Mouse (Mus musculus): ENCODE measurements around the gene Cuta. TPM values are rescaled to one million over a fixed set of nuclear protein-coding genes. Genes with fewer than 3 reads are reported as not detected.

Cuta gene
- polyA plus RNA-seq, 1 experiment from 2014 or later, result 80.2 TPM

GRCm38 (mm10) chr17:26941841-26942570 is 2.6 kb upstream of the Cuta start:
- Histone ChIP-seq H3K27me3 (ENCODE audit: control insufficient read depth, insufficient read depth, low read depth, low read length) (no peaks in the 10 kb centered on the region), H3K4me2 (ENCODE audit: low read depth, low read length) (peak overlapping the region; percentile 58; the same call in 1 of the 2 replicates), H3K27ac (ENCODE audit: low read length) (peak overlapping the region; percentile 24; the same call in 1 of the 2 replicates), H3K4me3 (ENCODE audit: low read depth, low read length) (no peak overlapping the region), H3K9ac (ENCODE audit: low read depth, low read length) (no peak overlapping the region; the same call in 1 of the 2 replicates), H3K9me3 (replicated peaks; ENCODE audit: control insufficient read depth, low read length) (no peaks in the 10 kb centered on the region), H3K4me1 (ENCODE audit: control insufficient read depth, low read depth, low read length) (peaks cover 46% of the 10 kb centered on the region), H3K36me3 (ENCODE audit: control insufficient read depth, insufficient read depth) (no peaks in the 10 kb centered on the region)
- no peak for ATAC-seq (ENCODE audit: low read depth)
- WGBS (ENCODE audit: insufficient replicate concordance), result 8% methylated on average over 4 of the region's 4 CpGs

GRCm38 (mm10) chr17:26941031-26941789 is 1.8 kb upstream of the Cuta start, which contains the start of gene Syngap1:
TSS of gene Syngap1 (plus strand) at chr17:26941253.
- ATAC-seq (ENCODE audit: low read depth), result no peak
- whole genome bisulfite sequencing (ENCODE audit: insufficient replicate concordance), result 7% methylated on average over 24 of the region's 24 CpGs
- no peaks in the 10 kb centered on the region for H3K27me3 ChIP-seq (ENCODE audit: control insufficient read depth, insufficient read depth, low read depth, low read length)
- H3K4me2 ChIP-seq (ENCODE audit: low read depth, low read length), result peak within 1 kb of the TSS; percentile 99
- peaks cover 38% of the 10 kb centered on the region for H3K4me1 ChIP-seq (ENCODE audit: control insufficient read depth, low read depth, low read length)
- peaks cover 3% of the 10 kb centered on the region; the same call in 1 of the 2 replicates for H3K36me3 ChIP-seq (ENCODE audit: control insufficient read depth, insufficient read depth)
- H3K4me3 ChIP-seq (ENCODE audit: low read depth, low read length), result peak within 1 kb of the TSS; percentile 74
- peak within 1 kb of the TSS; percentile 96 for H3K27ac ChIP-seq (ENCODE audit: low read length)
- peak within 1 kb of the TSS; percentile 92 for H3K9ac ChIP-seq (ENCODE audit: low read depth, low read length)
- no peaks in the 10 kb centered on the region for H3K9me3 ChIP-seq (replicated peaks; ENCODE audit: control insufficient read depth, low read length)

GRCm38 (mm10) chr17:26939973-26940300 is 568 bp upstream of the Cuta start:
- Histone ChIP-seq H3K4me2 (ENCODE audit: low read depth, low read length) (peak overlapping the region; percentile 99), H3K36me3 (ENCODE audit: control insufficient read depth, insufficient read depth) (peaks cover 7% of the 10 kb centered on the region), H3K9ac (ENCODE audit: low read depth, low read length) (peak overlapping the region; percentile 92), H3K4me3 (ENCODE audit: low read depth, low read length) (peak overlapping the region; percentile 74), H3K4me1 (ENCODE audit: control insufficient read depth, low read depth, low read length) (peaks cover 36% of the 10 kb centered on the region), H3K9me3 (replicated peaks; ENCODE audit: control insufficient read depth, low read length) (no peaks in the 10 kb centered on the region), H3K27me3 (ENCODE audit: control insufficient read depth, insufficient read depth, low read depth, low read length) (no peaks in the 10 kb centered on the region), H3K27ac (ENCODE audit: low read length) (peak overlapping the region; percentile 96)
- WGBS (ENCODE audit: insufficient replicate concordance), result 2% methylated on average over 3 of the region's 3 CpGs
- ATAC-seq (ENCODE audit: low read depth), result no peak

GRCm38 (mm10) chr17:26938731-26939130 is 638 bp downstream of the Cuta start:
- no peaks in the 10 kb centered on the region for H3K27me3 ChIP-seq (ENCODE audit: control insufficient read depth, insufficient read depth, low read depth, low read length)
- peaks cover 37% of the 10 kb centered on the region for H3K4me1 ChIP-seq (ENCODE audit: control insufficient read depth, low read depth, low read length)
- H3K9ac ChIP-seq (ENCODE audit: low read depth, low read length), result peak overlapping the region; percentile 75
- WGBS (ENCODE audit: insufficient replicate concordance), result under 1% methylated on average over 22 of the region's 22 CpGs
- H3K27ac ChIP-seq (ENCODE audit: low read length), result peak overlapping the region; percentile 74
- peaks cover 7% of the 10 kb centered on the region for H3K36me3 ChIP-seq (ENCODE audit: control insufficient read depth, insufficient read depth)
- H3K9me3 ChIP-seq (replicated peaks; ENCODE audit: control insufficient read depth, low read length), result no peaks in the 10 kb centered on the region
- ATAC-seq (ENCODE audit: low read depth), result no peak
- H3K4me3 ChIP-seq (ENCODE audit: low read depth, low read length), result peak overlapping the region; percentile 74
- H3K4me2 ChIP-seq (ENCODE audit: low read depth, low read length), result peak overlapping the region; percentile 99

- ATAC-seq (ENCODE audit: low read depth), result no peak
- Histone ChIP-seq H3K4me2 (ENCODE audit: low read depth, low read length) (peak overlapping the region; percentile 99), H3K9ac (ENCODE audit: low read depth, low read length) (peak overlapping the region; percentile 75), H3K4me1 (ENCODE audit: control insufficient read depth, low read depth, low read length) (peaks cover 44% of the 10 kb centered on the region), H3K27ac (ENCODE audit: low read length) (peak overlapping the region; percentile 74), H3K4me3 (ENCODE audit: low read depth, low read length) (peak overlapping the region; percentile 74), H3K27me3 (ENCODE audit: control insufficient read depth, insufficient read depth, low read depth, low read length) (no peaks in the 10 kb centered on the region), H3K9me3 (replicated peaks; ENCODE audit: control insufficient read depth, low read length) (no peaks in the 10 kb centered on the region), H3K36me3 (ENCODE audit: control insufficient read depth, insufficient read depth) (peaks cover 7% of the 10 kb centered on the region)
- 41% methylated on average over 16 of the region's 16 CpGs for WGBS (ENCODE audit: insufficient replicate concordance)
Measured at GRCm38 (mm10) chr17:26937883-26938695, 1.3 kb downstream of the Cuta start.

GRCm38 (mm10) chr17:26936921-26937695 is 2.3 kb downstream of the Cuta start:
- Histone ChIP-seq H3K4me1 (ENCODE audit: control insufficient read depth, low read depth, low read length) (peaks cover 52% of the 10 kb centered on the region), H3K4me2 (ENCODE audit: low read depth, low read length) (peak overlapping the region; percentile 99; the same call in 1 of the 2 replicates), H3K36me3 (ENCODE audit: control insufficient read depth, insufficient read depth) (peaks cover 7% of the 10 kb centered on the region), H3K4me3 (ENCODE audit: low read depth, low read length) (no peak overlapping the region), H3K27ac (ENCODE audit: low read length) (no peak overlapping the region), H3K9ac (ENCODE audit: low read depth, low read length) (no peak overlapping the region), H3K9me3 (replicated peaks; ENCODE audit: control insufficient read depth, low read length) (no peaks in the 10 kb centered on the region), H3K27me3 (ENCODE audit: control insufficient read depth, insufficient read depth, low read depth, low read length) (no peaks in the 10 kb centered on the region)
- WGBS (ENCODE audit: insufficient replicate concordance), result 85% methylated on average over 15 of the region's 15 CpGs
- ATAC-seq (ENCODE audit: low read depth), result no peak

- H3K4me2 ChIP-seq (ENCODE audit: low read depth, low read length), result no peak overlapping the region
- ATAC-seq (ENCODE audit: low read depth), result no peak
- H3K4me3 ChIP-seq (ENCODE audit: low read depth, low read length), result no peak overlapping the region
- H3K9ac ChIP-seq (ENCODE audit: low read depth, low read length), result no peak overlapping the region
- H3K4me1 ChIP-seq (ENCODE audit: control insufficient read depth, low read depth, low read length), result peaks cover 48% of the 10 kb centered on the region
- H3K27me3 ChIP-seq (ENCODE audit: control insufficient read depth, insufficient read depth, low read depth, low read length), result no peaks in the 10 kb centered on the region
- peaks cover 7% of the 10 kb centered on the region for H3K36me3 ChIP-seq (ENCODE audit: control insufficient read depth, insufficient read depth)
- 79% methylated on average over 12 of the region's 12 CpGs for WGBS (ENCODE audit: insufficient replicate concordance)
- H3K27ac ChIP-seq (ENCODE audit: low read length), result no peak overlapping the region
- H3K9me3 ChIP-seq (replicated peaks; ENCODE audit: control insufficient read depth, low read length), result no peaks in the 10 kb centered on the region
Measured at GRCm38 (mm10) chr17:26936453-26936852, 2.9 kb downstream of the Cuta start.

- WGBS (ENCODE audit: insufficient replicate concordance), result 80% methylated on average over 9 of the region's 9 CpGs
- H3K4me3 ChIP-seq (ENCODE audit: low read depth, low read length), result no peak overlapping the region
- H3K4me2 ChIP-seq (ENCODE audit: low read depth, low read length), result no peak overlapping the region
- H3K4me1 ChIP-seq (ENCODE audit: control insufficient read depth, low read depth, low read length), result peaks cover 35% of the 10 kb centered on the region
- H3K27ac ChIP-seq (ENCODE audit: low read length), result no peak overlapping the region
- ATAC-seq (ENCODE audit: low read depth), result no peak
- H3K9ac ChIP-seq (ENCODE audit: low read depth, low read length), result no peak overlapping the region
- peaks cover 10% of the 10 kb centered on the region for H3K36me3 ChIP-seq (ENCODE audit: control insufficient read depth, insufficient read depth)
- no peaks in the 10 kb centered on the region for H3K27me3 ChIP-seq (ENCODE audit: control insufficient read depth, insufficient read depth, low read depth, low read length)
- no peaks in the 10 kb centered on the region for H3K9me3 ChIP-seq (replicated peaks; ENCODE audit: control insufficient read depth, low read length)
Measured at GRCm38 (mm10) chr17:26935027-26935426, 4.3 kb downstream of the Cuta start.

All from liver, embryonic 16.5 days (tissue).